8 mouse cellular contexts compared by ENCODE assay signal in genomic region chr17:24427170-24427557, GRCm38 (mm10). TPM values are rescaled to one million over a fixed set of nuclear protein-coding genes. Genes with fewer than 3 reads are reported as not detected.
DNase-seq lines count a peak whose midpoint lies in the region; ATAC-seq and TF ChIP-seq lines count a peak whose summit lies in the region.

No protein-coding gene starts in this region.

- H3K36me3 ChIP-seq in lung, embryonic 14.5 days (ENCODE audit: insufficient read depth) = peaks cover 40% of the 10 kb centered on the region
- peaks cover 34% of the 10 kb centered on the region for H3K36me3 ChIP-seq in embryonic facial prominence, embryonic 14.5 days (ENCODE audit: control insufficient read depth, insufficient read depth, low read length)
- peaks cover 33% of the 10 kb centered on the region for H3K36me3 ChIP-seq in intestine, embryonic 14.5 days (ENCODE audit: control insufficient read depth, insufficient read depth, low read length)
- peaks cover 19% of the 10 kb centered on the region for H3K36me3 ChIP-seq in midbrain, embryonic 11.5 days (ENCODE audit: control insufficient read depth, insufficient read depth, low read length)

- H3K9ac ChIP-seq in lung, embryonic 14.5 days = peak overlapping the region; percentile 89
- H3K9ac ChIP-seq in embryonic facial prominence, embryonic 14.5 days (ENCODE audit: low read depth, low read length) = peak overlapping the region; percentile 89
- peak overlapping the region; percentile 86 for H3K9ac ChIP-seq in intestine, embryonic 14.5 days (ENCODE audit: low read length)
- H3K9ac ChIP-seq in midbrain, embryonic 11.5 days (ENCODE audit: low read length) = peak overlapping the region; percentile 82

- no peaks in the 10 kb centered on the region for H3K27me3 ChIP-seq in lung, embryonic 14.5 days (ENCODE audit: insufficient read depth, low read length)
- H3K27me3 ChIP-seq in embryonic facial prominence, embryonic 14.5 days (replicated peaks; ENCODE audit: control insufficient read depth, insufficient read depth, low read length) = no peaks in the 10 kb centered on the region
- no peaks in the 10 kb centered on the region for H3K27me3 ChIP-seq in intestine, embryonic 14.5 days (replicated peaks; ENCODE audit: control insufficient read depth, insufficient read depth, low read length)
- H3K27me3 ChIP-seq in midbrain, embryonic 11.5 days (ENCODE audit: control insufficient read depth, insufficient read depth, low read length) = no peaks in the 10 kb centered on the region

- TF ChIP-seq CTCF in lung, embryonic 14.5 days (IDR thresholded peaks at IDR 0.05; ENCODE audit: low read depth) = no peak

- H3K4me2 ChIP-seq in lung, embryonic 14.5 days = peak overlapping the region; percentile 73
- peak overlapping the region; percentile 72 for H3K4me2 ChIP-seq in embryonic facial prominence, embryonic 14.5 days (ENCODE audit: low read depth, low read length)
- peak overlapping the region; percentile 74 for H3K4me2 ChIP-seq in intestine, embryonic 14.5 days (ENCODE audit: low read length)
- peak overlapping the region; percentile 38 for H3K4me2 ChIP-seq in midbrain, embryonic 11.5 days

- no peaks in the 10 kb centered on the region for H3K9me3 ChIP-seq in lung, embryonic 14.5 days (ENCODE audit: low read depth, low read length)
- no peaks in the 10 kb centered on the region for H3K9me3 ChIP-seq in embryonic facial prominence, embryonic 14.5 days (ENCODE audit: control insufficient read depth, low read length)
- no peaks in the 10 kb centered on the region for H3K9me3 ChIP-seq in intestine, embryonic 14.5 days (ENCODE audit: control insufficient read depth, low read length)
- H3K9me3 ChIP-seq in midbrain, embryonic 11.5 days (ENCODE audit: control insufficient read depth, low read length) = no peaks in the 10 kb centered on the region

- peak; percentile 66 for DNase-seq in lung, embryonic 14.5 days
- no peak for DNase-seq in lung, postnatal 25 days (ENCODE audit: low spot score)
- peak; percentile 60 for DNase-seq in embryonic facial prominence, embryonic 14.5 days (ENCODE audit: low spot score)
- DNase-seq in intestine, embryonic 14.5 days (ENCODE audit: low spot score) = peak; percentile 56
- peak; percentile 88 for DNase-seq in midbrain, embryonic 11.5 days (ENCODE audit: low spot score, missing footprints)
- no peak for DNase-seq in urinary bladder, postnatal 14 days (ENCODE audit: low spot score)
- no peak for DNase-seq in layer of hippocampus, adult 9-10 months (ENCODE audit: low spot score)
- no peak for DNase-seq in urinary bladder, adult 2 months (ENCODE audit: low spot score)

- ATAC-seq in lung, embryonic 14.5 days (ENCODE audit: insufficient read depth) = no peak
- ATAC-seq in embryonic facial prominence, embryonic 14.5 days (ENCODE audit: low read depth) = 0 out of 2 replicates have a peak, but pooled peaks have one; percentile 21
- no peak; the same call in 1 of the 2 replicates for ATAC-seq in intestine, embryonic 14.5 days (replicated peaks; ENCODE audit: low FRiP score, low TSS enrichment, low read depth)
- no peak for ATAC-seq in midbrain, embryonic 11.5 days (ENCODE audit: low FRiP score)

- H3K27ac ChIP-seq in lung, embryonic 14.5 days (ENCODE audit: low read depth) = peak overlapping the region; percentile 97
- peak overlapping the region; percentile 94 for H3K27ac ChIP-seq in embryonic facial prominence, embryonic 14.5 days (replicated peaks; ENCODE audit: low read depth, low read length)
- peak overlapping the region; percentile 93 for H3K27ac ChIP-seq in intestine, embryonic 14.5 days (ENCODE audit: low read depth)
- H3K27ac ChIP-seq in midbrain, embryonic 11.5 days (ENCODE audit: low read depth, low read length) = no peak overlapping the region

- H3K4me3 ChIP-seq in lung, embryonic 14.5 days (ENCODE audit: low read depth, low read length) = peak overlapping the region; percentile 66
- H3K4me3 ChIP-seq in embryonic facial prominence, embryonic 14.5 days (ENCODE audit: low read depth, low read length) = peak overlapping the region; percentile 78
- H3K4me3 ChIP-seq in intestine, embryonic 14.5 days (ENCODE audit: low read depth, low read length) = peak overlapping the region; percentile 83
- H3K4me3 ChIP-seq in midbrain, embryonic 11.5 days (ENCODE audit: low read depth, low read length) = peak overlapping the region; percentile 63

- 6% methylated on average over 8 of the region's 8 CpGs for WGBS in lung, embryonic 14.5 days
- 7% methylated on average over 8 of the region's 8 CpGs for WGBS in embryonic facial prominence, embryonic 14.5 days
- WGBS in intestine, embryonic 14.5 days = 5% methylated on average over 8 of the region's 8 CpGs
- WGBS in midbrain, embryonic 11.5 days = 9% methylated on average over 8 of the region's 8 CpGs

- H3K4me1 ChIP-seq in lung, embryonic 14.5 days (ENCODE audit: insufficient read depth) = no peaks in the 10 kb centered on the region
- peaks cover 4% of the 10 kb centered on the region for H3K4me1 ChIP-seq in embryonic facial prominence, embryonic 14.5 days (ENCODE audit: control insufficient read depth, insufficient read depth, low read length)
- H3K4me1 ChIP-seq in intestine, embryonic 14.5 days (replicated peaks; ENCODE audit: control insufficient read depth, insufficient read depth, low read length) = peaks cover 5% of the 10 kb centered on the region
- peaks cover 5% of the 10 kb centered on the region; the same call in 1 of the 2 replicates for H3K4me1 ChIP-seq in midbrain, embryonic 11.5 days (ENCODE audit: control insufficient read depth, insufficient read depth, low read length)

RNA-seq across cellular contexts. Expression of gene Eci1, which starts 0.7 kb away (rescaled TPM):
- polyA plus RNA-seq in lung, embryonic 14.5 days (2014; fragmentation: Nextera tagmentation; extraction: Ambion mirVana) = 79.8 and 80.8 TPM in 2 replicates
- 57.6 and 58.7 TPM in 2 replicates for polyA plus RNA-seq in embryonic facial prominence, embryonic 14.5 days (2014; fragmentation: Nextera tagmentation; extraction: Ambion mirVana)
- polyA plus RNA-seq in intestine, embryonic 14.5 days (2014; fragmentation: Nextera tagmentation; extraction: Ambion mirVana) = 104 and 106 TPM in 2 replicates
- 59.5 and 66.3 TPM in 2 replicates for polyA plus RNA-seq in midbrain, embryonic 11.5 days (2014; fragmentation: Nextera tagmentation; extraction: Ambion mirVana)
- polyA plus RNA-seq in urinary bladder, adult 2 months (2012; rRNA removed) = 116 and 139 TPM in 2 replicates

RNA-seq across cellular contexts. Expression of gene Rnps1, which starts 12.8 kb away (rescaled TPM):
- 282 and 292 TPM in 2 replicates for polyA plus RNA-seq in lung, embryonic 14.5 days (2014; fragmentation: Nextera tagmentation; extraction: Ambion mirVana)
- polyA plus RNA-seq in embryonic facial prominence, embryonic 14.5 days (2014; fragmentation: Nextera tagmentation; extraction: Ambion mirVana) = 202 and 224 TPM in 2 replicates
- 267 and 292 TPM in 2 replicates for polyA plus RNA-seq in intestine, embryonic 14.5 days (2014; fragmentation: Nextera tagmentation; extraction: Ambion mirVana)
- polyA plus RNA-seq in midbrain, embryonic 11.5 days (2014; fragmentation: Nextera tagmentation; extraction: Ambion mirVana) = 379 and 380 TPM in 2 replicates
- 119 and 134 TPM in 2 replicates for polyA plus RNA-seq in urinary bladder, adult 2 months (2012; rRNA removed)

RNA-seq across cellular contexts. Expression of gene Dnase1l2, which starts 15.7 kb away (rescaled TPM):
- polyA plus RNA-seq in lung, embryonic 14.5 days (2014; fragmentation: Nextera tagmentation; extraction: Ambion mirVana) = 1.8 and 2.6 TPM in 2 replicates
- polyA plus RNA-seq in embryonic facial prominence, embryonic 14.5 days (2014; fragmentation: Nextera tagmentation; extraction: Ambion mirVana) = 3.3 and 4.9 TPM in 2 replicates
- 2.4 TPM in 2 replicates for polyA plus RNA-seq in intestine, embryonic 14.5 days (2014; fragmentation: Nextera tagmentation; extraction: Ambion mirVana)
- polyA plus RNA-seq in midbrain, embryonic 11.5 days (2014; fragmentation: Nextera tagmentation; extraction: Ambion mirVana) = 1.7 and 2.1 TPM in 2 replicates
- polyA plus RNA-seq in urinary bladder, adult 2 months (2012; rRNA removed) = 47.5 and 62.9 TPM in 2 replicates

RNA-seq across cellular contexts. Expression of gene E4f1, which starts 42.9 kb away (rescaled TPM):
- 22.3 and 25.2 TPM in 2 replicates for polyA plus RNA-seq in lung, embryonic 14.5 days (2014; fragmentation: Nextera tagmentation; extraction: Ambion mirVana)
- 13.3 and 18.6 TPM in 2 replicates for polyA plus RNA-seq in embryonic facial prominence, embryonic 14.5 days (2014; fragmentation: Nextera tagmentation; extraction: Ambion mirVana)
- 23.2 and 23.8 TPM in 2 replicates for polyA plus RNA-seq in intestine, embryonic 14.5 days (2014; fragmentation: Nextera tagmentation; extraction: Ambion mirVana)
- 10.2 and 14.7 TPM in 2 replicates for polyA plus RNA-seq in midbrain, embryonic 11.5 days (2014; fragmentation: Nextera tagmentation; extraction: Ambion mirVana)
- 55.8 and 61.5 TPM in 2 replicates for polyA plus RNA-seq in urinary bladder, adult 2 months (2012; rRNA removed)

RNA-seq across cellular contexts. Expression of gene Pgp, which starts 43.0 kb away (rescaled TPM):
- 57.9 and 60.2 TPM in 2 replicates for polyA plus RNA-seq in lung, embryonic 14.5 days (2014; fragmentation: Nextera tagmentation; extraction: Ambion mirVana)
- 57.7 and 58.5 TPM in 2 replicates for polyA plus RNA-seq in embryonic facial prominence, embryonic 14.5 days (2014; fragmentation: Nextera tagmentation; extraction: Ambion mirVana)
- polyA plus RNA-seq in intestine, embryonic 14.5 days (2014; fragmentation: Nextera tagmentation; extraction: Ambion mirVana) = 73.1 and 81.0 TPM in 2 replicates
- 60.6 and 67.6 TPM in 2 replicates for polyA plus RNA-seq in midbrain, embryonic 11.5 days (2014; fragmentation: Nextera tagmentation; extraction: Ambion mirVana)
- polyA plus RNA-seq in urinary bladder, adult 2 months (2012; rRNA removed) = 31.8 and 33.5 TPM in 2 replicates

Comparison
In these comparisons a context has a peak if more than half of its experiments do, and no peak if none do; other contexts are left out.
1. DNase-seq: peak in lung, embryonic 14.5 days (single experiment), embryonic facial prominence, embryonic 14.5 days (single experiment), intestine, embryonic 14.5 days (single experiment) and midbrain, embryonic 11.5 days (single experiment); none in lung, postnatal 25 days (single experiment), urinary bladder, postnatal 14 days (single experiment), layer of hippocampus, adult 9-10 months (single experiment) and urinary bladder, adult 2 months (single experiment).
2. Peak in every context shown above with its lines, with median percentiles within 50 percentile points of each other: H3K4me2 ChIP-seq, H3K4me3 ChIP-seq and H3K9ac ChIP-seq.